Mouse (Mus musculus) frontal cortex, postnatal 36 days (tissue): ENCODE measurements around the gene Shtn1.
A peak's percentile ranks its signal among the peaks of the same experiment; 100 is the strongest.

ENCODE experiments used
- DNase-seq, 2 experiments: peaks; one replicate each; pipeline ENCODE4 v3.0.0; 2022; ENCODE audit warnings: low spot score in 2 of 2

Gene Shtn1

DNA sequence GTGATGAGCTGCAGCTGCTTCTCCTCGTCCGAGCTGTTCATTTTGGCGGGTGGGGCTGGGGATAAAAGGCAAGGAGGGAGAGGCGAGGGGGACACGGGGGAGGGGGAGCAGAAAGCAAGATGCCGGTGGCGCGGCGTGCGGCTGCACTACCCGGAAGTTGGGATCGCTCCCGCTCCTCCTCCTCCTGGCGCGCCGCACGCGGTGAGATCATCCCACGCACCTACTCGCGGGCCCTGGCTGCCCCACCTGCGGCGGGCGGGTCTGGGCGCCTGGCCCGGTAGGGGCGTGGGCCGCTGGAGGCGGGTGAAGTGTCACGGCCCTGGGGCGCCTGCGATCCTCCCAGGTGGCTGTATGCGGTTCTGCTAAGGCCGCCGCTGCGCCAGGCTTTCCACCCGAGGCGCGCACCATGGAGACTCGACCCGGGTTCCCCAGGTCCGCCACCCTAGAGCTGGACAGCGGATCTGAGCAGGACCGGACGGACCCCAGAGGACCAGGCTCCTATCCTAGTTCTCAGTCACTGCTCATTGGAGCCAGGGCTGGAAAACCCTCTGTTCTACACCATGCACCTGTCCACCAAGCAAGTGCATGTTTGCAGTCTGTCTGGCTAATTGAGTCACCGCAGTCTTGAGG is at the start of gene Shtn1:
Shtn1 (minus strand) TSS at position 629 of the 630 bp plus-strand sequence.
- DNase-seq = peak; percentile 64 to 68

- DNase-seq = no peak
Observed at GRCm38 (mm10) chr19:59114152-59114551, 38.3 kb upstream of the Shtn1 start.

DNA sequence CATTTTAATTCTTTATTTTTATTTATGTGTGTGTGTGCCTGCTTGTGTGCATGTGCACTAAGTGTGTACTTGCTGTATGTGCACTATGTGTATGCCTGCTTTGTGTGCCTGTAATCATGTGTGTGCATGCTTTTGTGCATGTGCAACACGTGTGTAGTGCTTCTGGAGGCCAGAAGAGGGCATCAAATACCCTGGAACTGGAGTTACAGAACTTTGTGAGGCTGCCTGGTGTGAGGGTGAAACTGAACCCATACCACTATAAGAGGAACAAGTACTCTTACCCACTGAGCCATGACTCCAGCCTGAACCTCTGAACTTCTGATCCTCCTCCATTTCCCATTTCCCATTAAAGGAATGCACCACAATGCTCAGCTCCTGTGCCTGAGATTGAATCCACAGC is 34.0 kb upstream of the Shtn1 start:
- no peak for DNase-seq

DNA sequence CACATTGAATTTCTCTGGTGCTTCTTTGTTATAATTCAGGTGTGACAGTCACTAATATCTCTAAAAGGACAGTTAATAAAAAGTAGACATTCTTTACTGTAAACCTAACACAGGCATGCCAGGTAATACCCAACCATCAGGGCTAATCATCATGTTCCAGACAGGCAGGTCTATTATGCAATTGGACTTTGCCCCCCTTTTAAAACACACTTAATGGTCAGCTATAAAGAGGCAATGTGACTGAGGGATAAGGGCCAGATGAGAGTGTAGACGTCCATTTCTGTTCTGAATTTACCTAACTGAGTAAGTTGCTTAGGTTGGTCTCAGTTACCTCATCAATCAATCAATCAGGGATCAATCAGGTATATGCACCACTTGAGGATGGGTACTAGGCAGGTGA is 22.4 kb upstream of the Shtn1 start:
- no peak for DNase-seq

GRCm38 (mm10) chr19:59092295-59092694 is 16.4 kb upstream of the Shtn1 start:
- DNase-seq = no peak

DNA sequence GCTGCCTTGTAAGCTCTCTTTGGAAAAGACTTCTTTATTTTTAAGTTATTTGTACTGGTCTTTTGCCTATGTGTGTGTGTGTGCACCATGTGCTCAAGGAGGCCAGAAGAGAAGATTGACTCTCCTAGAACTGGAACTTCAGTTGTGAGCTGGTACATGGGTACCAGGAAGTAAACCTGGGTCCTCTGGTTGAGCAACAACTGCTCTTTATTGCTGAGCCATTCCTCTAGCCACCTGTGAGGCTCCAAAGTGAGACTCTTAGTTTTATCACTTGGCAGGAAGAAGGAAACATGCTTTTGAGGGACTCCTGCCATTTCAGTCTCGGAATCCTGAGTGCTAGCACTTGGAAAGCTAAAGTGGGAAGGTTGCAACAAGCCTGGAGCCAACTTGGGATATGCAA is 14.4 kb upstream of the Shtn1 start:
- no peak for DNase-seq

- no peak for DNase-seq
Observed at GRCm38 (mm10) chr19:59084296-59084695, 8.4 kb upstream of the Shtn1 start.

DNA sequence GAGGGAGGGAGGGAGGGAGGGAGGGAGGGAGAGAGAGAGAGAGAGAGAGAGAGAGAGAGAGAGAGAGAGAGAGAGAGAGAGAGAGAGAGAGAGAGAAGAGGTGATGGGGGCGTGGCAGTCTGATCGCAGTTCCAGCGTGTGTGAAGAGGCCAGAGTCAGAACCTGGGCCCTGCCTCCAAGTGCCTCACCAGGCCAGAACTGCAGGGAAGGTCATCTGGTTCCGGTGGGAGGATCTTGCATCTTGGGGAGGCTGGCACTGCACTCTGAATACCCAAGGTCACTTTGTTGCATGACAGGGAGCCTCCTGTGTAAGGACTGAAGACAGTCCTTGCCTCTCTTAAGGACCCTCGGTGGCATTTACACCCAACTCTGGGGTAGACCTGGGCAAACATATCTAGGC is 231 bp upstream of the Shtn1 start:
- DNase-seq = no peak

DNA sequence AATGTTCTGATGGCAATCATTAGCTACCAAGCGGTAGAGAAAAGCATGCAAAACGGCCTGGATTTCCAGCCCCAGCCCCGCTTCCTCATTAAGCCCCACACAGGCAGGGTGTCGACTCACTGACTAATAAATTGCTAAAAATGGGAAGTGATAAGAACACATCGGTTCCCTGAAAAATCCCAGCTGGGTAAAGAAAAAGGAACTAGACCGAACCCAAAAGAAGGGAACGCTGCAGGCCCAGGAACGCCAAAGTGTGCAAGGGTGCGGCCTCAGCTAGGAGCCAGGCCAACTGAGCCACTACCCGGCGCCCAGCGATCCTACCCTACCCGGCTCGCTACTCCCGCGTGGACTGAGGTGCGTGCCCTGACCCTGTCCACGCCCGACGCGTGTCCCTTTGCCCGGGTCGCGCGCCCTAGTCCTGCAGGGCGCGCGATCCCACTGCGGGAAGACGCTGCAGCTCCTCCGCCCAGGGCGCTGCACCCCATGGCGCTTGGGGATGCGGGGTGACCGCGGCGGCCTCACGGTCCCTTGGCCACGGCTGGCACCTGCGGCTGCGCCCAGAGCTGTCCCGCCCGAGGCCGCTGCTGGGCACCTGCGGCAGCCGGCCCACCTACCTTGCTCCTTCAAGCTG is 944 bp downstream of the Shtn1 start:
- DNase-seq = peak in 1 of 2 experiments; percentile 32

GRCm38 (mm10) chr19:59074381-59074780 is 1.5 kb downstream of the Shtn1 start:
- no peak for DNase-seq

- no peak for DNase-seq
Observed at GRCm38 (mm10) chr19:59073006-59073405, 2.9 kb downstream of the Shtn1 start.

DNA sequence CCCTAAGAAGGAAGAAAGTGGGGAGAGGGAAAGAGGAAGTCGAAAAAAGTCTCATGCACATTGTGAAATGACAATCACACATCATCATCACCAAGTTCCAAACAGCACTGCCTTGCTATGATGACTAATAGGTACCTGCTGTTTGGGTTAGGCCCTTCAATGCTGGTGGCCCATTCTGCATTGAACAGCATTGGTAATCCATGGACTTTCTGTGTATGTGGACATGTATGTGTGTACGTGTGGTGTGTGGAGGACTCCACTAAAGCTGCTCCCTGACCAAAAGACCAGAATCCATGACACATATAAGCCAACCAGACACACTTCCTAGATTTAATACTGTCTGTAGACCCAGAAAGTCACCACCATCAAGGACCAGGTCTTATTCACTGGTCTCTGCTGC is 3.9 kb downstream of the Shtn1 start:
- no peak for DNase-seq

DNA sequence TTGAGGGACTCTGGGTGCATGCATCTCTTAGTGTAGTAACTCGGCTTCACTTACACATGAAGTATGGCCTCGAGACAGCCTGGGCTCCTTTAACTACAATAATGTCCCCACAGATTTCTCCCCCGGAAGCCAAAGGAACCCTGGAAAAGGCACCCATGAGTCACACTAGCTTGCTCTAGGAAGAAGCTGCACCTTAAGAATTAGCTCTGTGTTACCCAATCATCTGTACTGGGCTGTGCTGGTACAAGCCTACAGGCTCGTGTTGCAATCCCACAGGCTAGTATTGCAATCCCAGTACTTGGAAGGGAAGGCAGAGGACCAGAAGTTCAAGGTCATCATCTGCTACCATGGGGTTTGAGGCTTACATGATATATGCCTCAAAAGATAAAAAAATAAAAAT is 4.5 kb downstream of the Shtn1 start:
- no peak for DNase-seq

DNA sequence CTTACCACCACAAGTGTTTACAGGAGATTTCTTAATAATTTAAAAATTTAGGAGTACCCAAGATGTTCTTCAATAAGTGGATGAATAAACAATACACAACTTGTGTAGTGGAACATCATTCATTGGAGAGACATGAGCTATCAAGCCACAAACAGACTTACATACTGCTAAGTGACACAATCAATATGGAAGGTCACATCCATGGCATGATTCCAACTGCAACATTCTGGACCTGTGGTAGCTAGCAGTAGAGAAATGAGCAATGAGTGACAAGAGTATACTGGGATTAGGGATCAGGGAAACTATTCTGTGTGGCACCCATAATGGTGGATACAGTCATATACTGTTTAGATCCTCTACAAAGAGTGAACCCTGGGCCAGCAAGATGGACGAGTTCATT is 8.2 kb downstream of the Shtn1 start:
- no peak for DNase-seq

DNA sequence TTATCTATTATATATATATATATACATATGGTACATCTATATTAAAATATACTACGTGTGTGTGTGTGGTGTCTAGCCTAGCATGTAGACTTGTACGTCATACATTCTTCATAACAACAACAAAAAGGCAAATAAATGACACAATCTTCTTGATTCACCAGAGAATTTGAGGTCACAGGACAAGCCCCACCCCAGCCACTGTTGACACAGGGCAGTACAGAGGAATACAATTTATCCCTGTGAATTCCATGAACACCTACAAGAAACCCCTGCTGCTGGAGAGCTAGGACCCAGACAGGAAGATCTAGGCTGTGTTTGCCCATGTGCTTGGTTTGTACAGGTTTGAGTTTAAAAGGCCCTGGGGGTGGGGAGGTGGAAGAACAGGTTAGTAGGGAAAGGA is 9.2 kb downstream of the Shtn1 start:
- no peak for DNase-seq

- DNase-seq = no peak
Observed at GRCm38 (mm10) chr19:59066115-59066514, 9.8 kb downstream of the Shtn1 start.

GRCm38 (mm10) chr19:59064616-59065015 is 11.3 kb downstream of the Shtn1 start:
- no peak for DNase-seq

DNA sequence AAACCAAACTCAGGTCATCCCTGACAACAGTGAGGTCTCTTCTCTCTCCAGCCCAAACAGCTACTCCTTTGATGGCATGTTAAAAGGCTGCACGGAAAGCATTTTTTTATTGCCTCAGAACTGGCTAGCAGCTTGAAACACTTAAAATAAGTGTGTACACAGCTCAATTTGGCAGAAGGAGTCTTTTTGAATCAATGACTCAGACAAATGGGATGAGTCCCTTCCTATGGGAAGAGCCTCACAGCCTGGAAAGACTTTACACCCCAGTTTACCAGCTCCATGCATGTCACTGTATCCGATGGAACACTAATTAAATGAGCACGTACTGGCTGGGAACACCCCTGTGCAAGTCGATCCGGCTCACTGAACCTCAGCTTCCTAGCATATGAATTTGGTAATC is 12.3 kb downstream of the Shtn1 start:
- peak in 1 of 2 experiments; percentile 36 for DNase-seq

- DNase-seq = no peak
Observed at GRCm38 (mm10) chr19:59058105-59058504, 17.8 kb downstream of the Shtn1 start.

- no peak for DNase-seq
Observed at GRCm38 (mm10) chr19:59057366-59057765, 18.5 kb downstream of the Shtn1 start.

- DNase-seq = no peak
Observed at GRCm38 (mm10) chr19:59054632-59054951, 21.3 kb downstream of the Shtn1 start.

DNA sequence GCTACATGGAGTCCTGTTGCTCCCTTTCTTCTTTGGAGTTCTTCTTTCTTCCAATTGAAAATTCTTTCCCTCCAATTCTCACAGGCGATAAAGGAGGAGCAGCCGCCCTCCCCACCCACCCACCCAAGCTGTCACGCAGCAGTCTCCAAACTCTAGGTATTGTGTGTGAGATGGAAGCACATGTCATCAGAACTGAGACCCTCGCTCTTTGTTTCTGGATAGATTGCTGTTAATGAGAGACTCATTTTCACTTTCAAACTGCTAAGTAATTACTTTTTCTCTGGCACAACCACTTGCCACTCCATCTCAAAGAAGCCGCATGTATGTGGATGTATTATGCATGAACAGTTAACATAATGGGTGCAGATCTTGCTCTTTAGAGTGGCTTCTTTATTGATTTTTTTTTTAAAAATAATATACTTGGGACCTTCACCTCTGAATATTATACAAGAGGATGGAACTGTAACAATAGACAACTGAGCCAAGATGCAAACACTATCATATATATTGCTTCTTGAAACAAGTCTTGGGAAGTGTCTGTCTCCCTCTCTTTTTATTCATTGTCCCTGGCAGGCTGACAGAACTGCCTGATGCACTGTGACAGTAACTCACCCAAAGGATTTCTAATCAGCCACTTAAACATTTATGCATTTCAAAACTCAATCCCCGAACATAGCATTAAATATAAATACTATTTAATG is 21.8 kb downstream of the Shtn1 start:
- no peak for DNase-seq

DNA sequence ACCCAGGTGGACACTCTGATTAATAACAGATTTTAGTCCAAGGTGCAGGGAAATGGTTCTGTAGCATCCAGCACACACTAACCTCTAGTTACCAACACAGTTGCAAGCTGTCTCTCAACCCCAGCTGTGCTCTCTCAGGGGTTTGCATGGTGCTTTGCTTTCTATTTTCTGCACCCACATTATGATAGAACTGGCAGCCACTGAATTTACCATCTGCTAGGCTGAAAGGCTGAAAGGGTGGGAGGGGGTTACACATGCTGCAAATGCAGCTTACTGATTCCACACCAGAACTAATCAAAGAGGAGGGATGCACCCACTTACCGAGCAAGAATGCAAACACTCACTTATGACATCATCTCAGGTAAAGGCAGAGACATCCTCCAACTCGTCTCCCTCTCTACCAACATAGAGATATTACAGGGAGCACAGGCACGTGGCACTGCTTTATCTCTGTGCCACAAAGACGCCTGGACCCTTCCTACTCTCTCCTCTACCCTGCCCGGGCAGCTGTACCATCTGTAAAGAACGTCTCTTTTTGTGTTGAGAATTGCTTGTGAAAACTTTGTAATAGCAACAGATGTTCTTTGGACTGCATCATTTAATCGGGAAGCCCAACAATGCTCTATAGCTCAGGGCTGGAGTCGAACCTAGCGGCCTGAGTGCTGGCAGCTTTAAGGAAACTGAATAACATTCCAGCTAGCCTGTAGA is 23.0 kb downstream of the Shtn1 start:
- no peak for DNase-seq
